Mouse (Mus musculus): ENCODE measurements around the gene Peli1. TPM values are rescaled to one million over a fixed set of nuclear protein-coding genes. Genes with fewer than 3 reads are reported as not detected.

The Peli1 gene
- polyA plus RNA-seq, 1 experiment, result 5.2 TPM

DNA sequence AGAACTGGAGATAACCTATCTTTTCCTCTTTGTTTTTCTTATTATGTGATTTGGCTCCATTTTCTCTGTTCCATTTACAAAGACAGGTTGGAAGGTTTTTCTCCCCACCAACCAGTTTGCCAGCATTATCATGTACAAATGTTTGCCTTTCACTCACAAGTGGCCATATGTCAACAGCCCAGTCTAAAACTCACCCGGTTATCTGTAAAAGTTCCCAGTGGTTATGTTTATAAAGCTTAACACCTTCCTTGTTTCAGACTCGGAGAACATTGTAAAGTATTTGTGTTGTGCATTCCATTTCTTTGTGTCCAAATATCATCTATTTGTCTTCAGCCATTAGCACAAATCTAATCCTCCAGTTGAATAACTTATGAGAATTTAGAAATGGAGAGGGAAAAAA, 11.7 kb upstream of the Peli1 start:
- Histone ChIP-seq H3K4me3 (ENCODE audit: control insufficient read depth, low read depth, low read length) (no peak overlapping the region), H3K27me3 (ENCODE audit: control insufficient read depth, insufficient read depth, low read length) (no peaks in the 10 kb centered on the region), H3K27ac (ENCODE audit: control insufficient read depth, insufficient read depth, low read depth, low read length) (no peak overlapping the region), H3K36me3 (ENCODE audit: control insufficient read depth, insufficient read depth, low read length) (no peaks in the 10 kb centered on the region), H3K4me1 (ENCODE audit: control insufficient read depth, insufficient read depth, low read length) (no peaks in the 10 kb centered on the region)
- no peak for TF ChIP-seq CTCF (IDR thresholded peaks at IDR 0.05; ENCODE audit: control insufficient read depth, insufficient read depth, insufficient replicate concordance, low read depth, low read length)
- no peak for TF ChIP-seq POLR2A (IDR thresholded peaks at IDR 0.05; ENCODE audit: control insufficient read depth, low read depth, low read length)

DNA sequence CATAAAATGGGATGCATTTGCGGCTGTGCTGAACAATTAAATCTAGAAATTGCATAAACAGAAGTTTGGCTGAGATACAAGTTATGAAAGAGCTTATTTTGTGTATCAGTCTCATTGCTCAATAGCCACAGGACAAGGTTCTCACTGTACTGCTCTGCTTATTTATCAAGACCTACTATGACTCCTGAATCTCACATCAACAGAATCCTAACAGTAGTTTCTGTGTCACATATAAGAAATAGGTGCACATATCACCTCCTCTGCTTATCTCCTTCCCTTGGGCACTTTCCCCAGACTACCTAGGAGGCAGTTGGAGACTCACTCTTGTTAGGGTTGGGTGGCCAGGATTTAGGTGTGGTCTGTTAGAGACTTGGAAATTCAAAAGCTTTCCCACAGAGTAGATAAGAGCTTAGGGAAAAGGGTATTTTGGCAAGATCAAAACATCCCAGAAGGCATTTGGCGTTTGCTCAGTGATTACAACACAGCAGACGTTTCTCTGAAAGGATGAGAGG, 11.2 kb upstream of the Peli1 start:
- H3K27ac ChIP-seq (ENCODE audit: control insufficient read depth, insufficient read depth, low read depth, low read length), result no peak overlapping the region
- H3K27me3 ChIP-seq (ENCODE audit: control insufficient read depth, insufficient read depth, low read length), result no peaks in the 10 kb centered on the region
- H3K36me3 ChIP-seq (ENCODE audit: control insufficient read depth, insufficient read depth, low read length), result no peaks in the 10 kb centered on the region
- TF ChIP-seq CTCF (IDR thresholded peaks at IDR 0.05; ENCODE audit: control insufficient read depth, insufficient read depth, insufficient replicate concordance, low read depth, low read length) (no peak), POLR2A (IDR thresholded peaks at IDR 0.05; ENCODE audit: control insufficient read depth, low read depth, low read length) (no peak)
- H3K4me3 ChIP-seq (ENCODE audit: control insufficient read depth, low read depth, low read length), result no peak overlapping the region
- H3K4me1 ChIP-seq (ENCODE audit: control insufficient read depth, insufficient read depth, low read length), result no peaks in the 10 kb centered on the region

DNA sequence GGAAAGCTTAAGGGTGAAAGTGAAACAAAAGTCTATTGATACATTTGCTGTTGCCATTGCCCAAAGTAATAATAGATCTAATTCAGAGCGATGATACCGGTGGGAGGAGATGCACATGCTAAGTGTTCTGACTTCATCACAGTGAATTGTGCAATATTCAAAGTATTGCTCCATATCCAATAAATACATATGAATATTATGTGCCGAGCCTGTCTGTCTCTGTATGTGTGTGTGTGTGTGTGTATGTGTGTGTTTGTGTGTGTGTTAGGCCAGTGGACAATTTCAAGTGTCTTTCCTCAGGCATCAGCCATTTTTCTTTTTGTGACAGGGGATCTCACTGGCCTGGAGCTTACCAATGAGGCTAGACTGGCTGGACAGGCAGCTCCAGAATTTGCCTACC, 9.9 kb upstream of the Peli1 start:
- Histone ChIP-seq H3K4me3 (ENCODE audit: control insufficient read depth, low read depth, low read length) (no peak overlapping the region), H3K27me3 (ENCODE audit: control insufficient read depth, insufficient read depth, low read length) (no peaks in the 10 kb centered on the region), H3K36me3 (ENCODE audit: control insufficient read depth, insufficient read depth, low read length) (no peaks in the 10 kb centered on the region), H3K27ac (ENCODE audit: control insufficient read depth, insufficient read depth, low read depth, low read length) (no peak overlapping the region), H3K4me1 (ENCODE audit: control insufficient read depth, insufficient read depth, low read length) (no peaks in the 10 kb centered on the region)
- TF ChIP-seq POLR2A (IDR thresholded peaks at IDR 0.05; ENCODE audit: control insufficient read depth, low read depth, low read length) (no peak), CTCF (IDR thresholded peaks at IDR 0.05; ENCODE audit: control insufficient read depth, insufficient read depth, insufficient replicate concordance, low read depth, low read length) (no peak)

DNA sequence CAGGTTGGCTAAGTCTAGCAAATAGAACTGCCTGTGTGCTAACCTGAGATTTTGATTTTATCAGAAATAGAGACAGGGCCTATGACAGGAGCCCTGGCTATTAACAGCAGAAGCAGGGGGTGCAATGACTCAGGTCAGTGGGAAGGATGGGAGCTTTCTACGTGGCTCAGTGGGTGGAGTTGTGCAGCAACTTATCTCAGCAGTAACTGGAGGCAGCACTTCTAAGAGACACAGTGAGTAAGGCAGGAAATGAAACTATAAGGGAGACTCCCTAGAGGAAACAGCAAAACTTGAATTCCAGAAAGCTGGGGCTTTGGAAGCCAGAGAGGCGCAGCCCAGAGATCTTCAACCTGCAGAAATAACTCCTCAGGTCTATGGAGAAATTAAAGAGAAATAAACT, 8.4 kb upstream of the Peli1 start:
- no peak overlapping the region for H3K27ac ChIP-seq (ENCODE audit: control insufficient read depth, insufficient read depth, low read depth, low read length)
- no peaks in the 10 kb centered on the region for H3K36me3 ChIP-seq (ENCODE audit: control insufficient read depth, insufficient read depth, low read length)
- no peak overlapping the region for H3K4me3 ChIP-seq (ENCODE audit: control insufficient read depth, low read depth, low read length)
- H3K27me3 ChIP-seq (ENCODE audit: control insufficient read depth, insufficient read depth, low read length), result no peaks in the 10 kb centered on the region
- TF ChIP-seq POLR2A (IDR thresholded peaks at IDR 0.05; ENCODE audit: control insufficient read depth, low read depth, low read length), result no peak
- no peaks in the 10 kb centered on the region for H3K4me1 ChIP-seq (ENCODE audit: control insufficient read depth, insufficient read depth, low read length)

DNA sequence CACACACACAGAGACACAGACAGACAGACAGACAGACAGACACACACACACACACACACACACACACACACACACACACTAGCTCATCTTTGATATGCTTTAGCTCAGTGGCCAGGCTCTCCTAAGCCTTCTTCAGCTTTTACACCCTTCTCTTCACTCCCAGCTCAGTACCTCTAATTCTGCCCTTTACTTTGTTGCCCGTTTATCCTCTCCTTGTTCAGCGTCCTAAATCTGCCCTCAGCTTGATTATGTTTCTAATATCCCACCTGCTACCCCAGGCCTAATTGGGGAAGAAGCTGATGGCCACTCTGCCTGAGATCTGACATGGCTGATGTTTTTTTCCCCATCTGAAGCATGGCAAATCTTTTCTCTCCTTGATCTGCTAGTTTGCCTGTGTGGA, 2.7 kb upstream of the Peli1 start:
- Histone ChIP-seq H3K4me3 (ENCODE audit: control insufficient read depth, low read depth, low read length) (peak overlapping the region; percentile 13), H3K27ac (ENCODE audit: control insufficient read depth, insufficient read depth, low read depth, low read length) (no peak overlapping the region), H3K27me3 (ENCODE audit: control insufficient read depth, insufficient read depth, low read length) (no peaks in the 10 kb centered on the region), H3K36me3 (ENCODE audit: control insufficient read depth, insufficient read depth, low read length) (no peaks in the 10 kb centered on the region), H3K4me1 (ENCODE audit: control insufficient read depth, insufficient read depth, low read length) (peaks cover 3% of the 10 kb centered on the region)
- TF ChIP-seq CTCF (IDR thresholded peaks at IDR 0.05; ENCODE audit: control insufficient read depth, insufficient read depth, insufficient replicate concordance, low read depth, low read length) (no peak), POLR2A (IDR thresholded peaks at IDR 0.05; ENCODE audit: control insufficient read depth, low read depth, low read length) (no peak)

DNA sequence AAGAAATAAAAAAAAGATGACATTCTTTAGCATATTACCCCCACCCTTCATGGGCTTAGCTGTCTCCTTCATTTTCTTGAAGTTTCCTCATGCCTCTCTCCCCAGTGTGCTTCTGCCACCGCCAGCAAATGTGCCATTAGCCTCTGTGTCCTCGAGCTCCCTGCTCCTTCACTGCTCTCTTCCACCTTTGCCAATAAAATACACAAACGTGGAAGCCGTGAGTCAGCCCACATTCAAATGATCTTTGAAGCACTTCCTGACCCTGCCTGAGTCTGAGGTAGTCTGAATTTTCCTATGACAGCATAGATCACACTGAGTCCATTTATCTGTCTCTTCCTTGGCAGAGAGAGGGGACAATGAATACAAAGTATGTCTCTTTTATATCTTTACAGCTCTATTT, 1.5 kb upstream of the Peli1 start:
- Histone ChIP-seq H3K36me3 (ENCODE audit: control insufficient read depth, insufficient read depth, low read length) (no peaks in the 10 kb centered on the region), H3K4me3 (ENCODE audit: control insufficient read depth, low read depth, low read length) (peak overlapping the region; percentile 5; the same call in 1 of the 2 replicates), H3K4me1 (ENCODE audit: control insufficient read depth, insufficient read depth, low read length) (peaks cover 3% of the 10 kb centered on the region), H3K27ac (ENCODE audit: control insufficient read depth, insufficient read depth, low read depth, low read length) (no peak overlapping the region), H3K27me3 (ENCODE audit: control insufficient read depth, insufficient read depth, low read length) (no peaks in the 10 kb centered on the region)
- TF ChIP-seq POLR2A (IDR thresholded peaks at IDR 0.05; ENCODE audit: control insufficient read depth, low read depth, low read length) (no peak), CTCF (IDR thresholded peaks at IDR 0.05; ENCODE audit: control insufficient read depth, insufficient read depth, insufficient replicate concordance, low read depth, low read length) (no peak)

DNA sequence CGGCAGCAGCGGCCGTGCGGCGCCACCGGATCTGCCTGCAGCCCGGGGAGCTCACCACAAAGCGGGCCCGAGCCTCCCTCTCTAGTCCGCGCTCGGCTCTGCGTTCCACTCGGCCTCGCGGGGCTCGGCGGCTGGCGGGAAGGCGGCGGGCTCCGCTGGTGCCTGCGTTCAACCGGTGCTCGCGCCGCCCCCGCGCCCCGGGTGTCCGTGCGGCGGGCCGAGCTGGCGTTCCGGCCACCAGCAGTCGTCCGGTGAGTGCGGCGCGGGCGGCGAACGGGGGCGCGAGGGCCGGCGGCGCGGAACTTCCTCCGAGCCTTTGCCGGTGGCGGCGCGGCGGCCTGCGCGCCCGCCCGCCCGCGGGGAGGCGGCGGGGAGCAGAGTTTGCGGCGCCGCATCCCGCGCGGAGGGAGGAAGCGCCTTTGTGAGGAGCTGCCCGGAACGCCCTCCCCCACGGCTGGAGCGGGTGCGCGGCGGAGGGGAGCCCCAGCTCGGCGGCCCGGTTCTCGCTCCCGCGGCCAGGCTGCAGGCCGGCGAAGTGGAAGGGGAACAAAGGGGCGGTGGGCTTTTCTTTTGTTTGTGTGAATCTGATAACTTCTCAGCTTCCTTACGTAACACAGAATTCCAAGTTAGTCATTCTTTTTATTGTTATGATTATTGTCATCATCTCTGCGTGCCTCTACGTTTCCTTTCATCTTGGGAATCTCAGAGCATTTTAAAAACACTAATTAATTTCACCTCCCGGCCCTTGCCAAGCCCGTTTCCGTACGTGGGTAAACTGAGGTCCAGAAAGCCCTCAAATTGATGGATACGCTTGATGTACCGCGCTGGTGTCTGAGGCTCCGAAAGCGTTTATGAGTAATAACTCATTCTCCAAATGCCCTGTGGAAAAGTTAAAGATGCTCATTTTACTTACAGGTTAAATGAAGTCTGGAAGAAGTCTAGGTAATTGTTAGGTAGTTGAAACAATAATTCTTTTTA, 626 bp downstream of the Peli1 start:
- H3K36me3 ChIP-seq (ENCODE audit: control insufficient read depth, insufficient read depth, low read length), result no peaks in the 10 kb centered on the region
- peak overlapping the region; percentile 92 for H3K27ac ChIP-seq (ENCODE audit: control insufficient read depth, insufficient read depth, low read depth, low read length)
- peak overlapping the region; percentile 94 for H3K4me3 ChIP-seq (ENCODE audit: control insufficient read depth, low read depth, low read length)
- TF ChIP-seq POLR2A (IDR thresholded peaks at IDR 0.05; ENCODE audit: control insufficient read depth, low read depth, low read length) (peak; percentile 46; the same call in 1 of the 2 replicates), CTCF (IDR thresholded peaks at IDR 0.05; ENCODE audit: control insufficient read depth, insufficient read depth, insufficient replicate concordance, low read depth, low read length) (no peak)
- H3K27me3 ChIP-seq (ENCODE audit: control insufficient read depth, insufficient read depth, low read length), result no peaks in the 10 kb centered on the region
- H3K4me1 ChIP-seq (ENCODE audit: control insufficient read depth, insufficient read depth, low read length), result peaks cover 3% of the 10 kb centered on the region

All from testis, adult 2 months (tissue).